Mouse (Mus musculus) left cerebral cortex, postnatal 4 days (tissue): ENCODE measurements at regions not wholly inside any gene's neighbourhood (a gene's known extent, or its start where the extent isn't known, plus 50 kb on each side); places are given as distances from the start of the nearest gene placed in this dataset.

Experiments
- DNase-seq: peaks from one replicate; pipeline ENCODE4 v3.0.0-alpha.2; 2022
- intact Hi-C: fragments of 180-260 bp; cut with DNase I; formaldehyde crosslinking; loops from one replicate; pipeline ENCODE4 v1.15.1; 2025

GRCm38 (mm10) chr13:28604016-28604415 lies 346.7 kb downstream of the Gm11361 start:
- intact Hi-C loops = no loop called here
- DNase-seq = peak; percentile 19

GRCm38 (mm10) chr13:28600792-28601191 lies 343.5 kb downstream of the Gm11361 start:
- no peak for DNase-seq
- intact Hi-C loops = no loop called here

- intact Hi-C loops = no loop called here
- no peak for DNase-seq
These were observed 339.0 kb downstream of the Gm11361 start for GRCm38 (mm10) chr13:28596367-28596766.

- DNase-seq = no peak
- intact Hi-C loops = no loop called here
These were observed 334.8 kb downstream of the Gm11361 start for GRCm38 (mm10) chr13:28592176-28592575.

GRCm38 (mm10) chr13:28587977-28588376 lies 330.6 kb downstream of the Gm11361 start:
- intact Hi-C loops = no loop called here
- DNase-seq = no peak

- intact Hi-C loops = no loop called here
- DNase-seq = peak; percentile 22
These were observed 329.4 kb downstream of the Gm11361 start for GRCm38 (mm10) chr13:28586693-28587092.

GRCm38 (mm10) chr13:28586140-28586539 lies 328.8 kb downstream of the Gm11361 start:
- DNase-seq = peak; percentile 31
- intact Hi-C loops = no loop called here

- intact Hi-C loops = no loop called here
- no peak for DNase-seq
These were observed 326.3 kb downstream of the Gm11361 start for GRCm38 (mm10) chr13:28583617-28584016.

GRCm38 (mm10) chr13:28575202-28575851 lies 318.0 kb downstream of the Gm11361 start:
- no peak for DNase-seq
- intact Hi-C loops = no loop called here

- intact Hi-C loops = no loop called here
These were observed 316.0 kb downstream of the Gm11361 start for GRCm38 (mm10) chr13:28573364-28573763.

GRCm38 (mm10) chr13:28572448-28572847 lies 315.1 kb downstream of the Gm11361 start:
- intact Hi-C loops = no loop called here
- no peak for DNase-seq

More at GRCm38 (mm10) chr13:28573364-28573763, 316.0 kb downstream of the Gm11361 start:
- DNase-seq = no peak

GRCm38 (mm10) chr13:28571716-28572115 lies 314.4 kb downstream of the Gm11361 start:
- no peak for DNase-seq
- intact Hi-C loops = no loop called here

- no peak for DNase-seq
These were observed 306.3 kb downstream of the Gm11361 start for GRCm38 (mm10) chr13:28563585-28563984.

GRCm38 (mm10) chr13:28560081-28560480 lies 302.8 kb downstream of the Gm11361 start:
- intact Hi-C loops = no loop called here
- DNase-seq = no peak

More at GRCm38 (mm10) chr13:28563585-28563984, 306.3 kb downstream of the Gm11361 start:
- intact Hi-C loops = no loop called here

- DNase-seq = no peak
- intact Hi-C loops = no loop called here
These were observed 299.8 kb downstream of the Gm11361 start for GRCm38 (mm10) chr13:28557032-28557570.

GRCm38 (mm10) chr13:28556385-28556938 lies 299.1 kb downstream of the Gm11361 start:
- intact Hi-C loops = no loop called here
- DNase-seq = no peak

GRCm38 (mm10) chr13:28554143-28554830 lies 297.0 kb downstream of the Gm11361 start:
- intact Hi-C loops = no loop called here
- DNase-seq = no peak

GRCm38 (mm10) chr13:28552974-28553750 lies 295.8 kb downstream of the Gm11361 start:
- intact Hi-C loops = no loop called here
- DNase-seq = peak; percentile 33

GRCm38 (mm10) chr13:28551555-28551954 lies 294.2 kb downstream of the Gm11361 start:
- intact Hi-C loops = no loop called here

GRCm38 (mm10) chr13:28545797-28546196 lies 288.5 kb downstream of the Gm11361 start:
- intact Hi-C loops = no loop called here
- no peak for DNase-seq

More at GRCm38 (mm10) chr13:28551555-28551954, 294.2 kb downstream of the Gm11361 start:
- DNase-seq = no peak

- no peak for DNase-seq
- intact Hi-C loops = no loop called here
These were observed 288.0 kb downstream of the Gm11361 start for GRCm38 (mm10) chr13:28545337-28545736.
